Mouse (Mus musculus) retina, postnatal 7 days (tissue): ENCODE measurements around the gene Catsper3.

Experiments used
- DNase-seq: peaks from one replicate; pipeline ENCODE4 v3.0.0-alpha.2; 2012; ENCODE audit warnings: low read depth, low spot score

The Catsper3 gene

GRCm38 (mm10) chr13:55852205-55852604 is 67.8 kb downstream of the Catsper3 start:
- no peak for DNase-seq

- no peak for DNase-seq
These were observed 71.4 kb downstream of the Catsper3 start for GRCm38 (mm10) chr13:55855793-55856192.

GRCm38 (mm10) chr13:55858463-55858862 is 74.1 kb downstream of the Catsper3 start:
- no peak for DNase-seq
